Mouse (Mus musculus): ENCODE results near the gene Smim4.

Gene Smim4

DNA sequence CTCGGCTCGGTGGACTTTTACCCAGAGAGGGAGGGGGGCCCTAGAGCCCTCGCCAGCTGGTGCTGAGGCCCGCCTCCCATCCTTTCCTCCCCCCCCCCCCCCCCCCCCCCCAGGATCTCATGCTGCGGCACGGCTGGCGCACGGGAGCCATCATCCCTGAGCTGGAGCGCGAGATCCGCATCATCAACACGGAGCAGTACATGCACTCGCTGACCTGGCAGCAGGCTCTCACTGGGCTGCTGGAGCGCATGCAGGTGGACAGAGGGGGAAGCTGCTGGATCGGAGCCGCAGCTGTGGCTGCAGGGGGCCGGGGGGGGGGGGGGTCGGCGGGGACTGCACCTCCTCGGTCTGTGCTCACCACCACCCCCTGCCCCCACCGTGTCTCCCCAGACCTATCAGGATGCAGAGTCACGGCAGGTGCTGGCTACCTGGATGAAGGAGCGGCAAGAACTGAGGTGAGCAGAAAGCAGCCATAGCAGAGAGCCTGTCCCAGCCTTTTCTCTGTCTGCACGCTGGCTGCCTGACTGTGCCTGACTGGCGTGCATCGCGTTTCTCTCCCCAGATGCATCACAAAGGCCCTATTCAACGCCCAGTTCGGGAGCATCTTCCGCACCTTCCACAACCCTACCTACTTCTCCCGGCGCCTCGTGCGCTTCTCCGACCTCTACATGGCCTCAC is 9.6 kb upstream of the Smim4 start:
- no peak for DNase-seq

DNA sequence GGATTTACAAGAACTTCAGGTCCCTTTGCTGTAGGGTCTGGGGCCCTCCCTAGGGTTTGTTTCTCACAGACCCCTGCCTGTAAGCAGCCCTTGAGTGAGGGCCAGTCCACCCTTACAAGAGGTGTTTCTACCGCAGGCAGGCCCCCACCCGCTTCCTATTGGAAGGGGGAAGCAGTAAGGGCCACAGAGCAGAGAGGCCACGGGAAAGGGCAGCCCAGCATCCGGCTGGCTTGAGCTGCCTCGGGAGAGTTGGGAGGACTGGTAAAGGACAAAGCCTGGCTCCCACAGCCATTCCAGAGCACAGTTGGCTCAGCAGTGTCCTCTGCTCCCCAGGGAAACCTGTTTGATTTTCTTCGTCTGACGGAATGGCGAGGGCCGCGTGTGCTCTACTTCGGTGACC is 9.0 kb upstream of the Smim4 start:
- DNase-seq, result no peak

DNA sequence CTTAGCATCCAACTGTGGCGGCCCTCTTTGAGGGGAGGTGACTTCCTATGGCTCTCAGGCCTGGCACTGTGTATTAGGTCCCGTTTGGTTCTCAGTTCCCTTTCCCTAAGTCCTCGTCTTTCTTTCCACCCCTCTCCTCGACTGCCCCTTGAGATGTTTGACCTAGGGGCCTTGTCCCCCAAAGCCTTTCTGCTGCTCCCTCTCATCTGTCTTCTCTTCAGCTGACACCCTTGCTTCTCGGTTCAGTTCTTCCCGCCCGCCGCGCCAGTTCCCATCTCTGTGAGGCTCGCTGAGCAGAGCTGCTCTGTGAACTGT is 8.5 kb upstream of the Smim4 start:
- no peak for DNase-seq

DNA sequence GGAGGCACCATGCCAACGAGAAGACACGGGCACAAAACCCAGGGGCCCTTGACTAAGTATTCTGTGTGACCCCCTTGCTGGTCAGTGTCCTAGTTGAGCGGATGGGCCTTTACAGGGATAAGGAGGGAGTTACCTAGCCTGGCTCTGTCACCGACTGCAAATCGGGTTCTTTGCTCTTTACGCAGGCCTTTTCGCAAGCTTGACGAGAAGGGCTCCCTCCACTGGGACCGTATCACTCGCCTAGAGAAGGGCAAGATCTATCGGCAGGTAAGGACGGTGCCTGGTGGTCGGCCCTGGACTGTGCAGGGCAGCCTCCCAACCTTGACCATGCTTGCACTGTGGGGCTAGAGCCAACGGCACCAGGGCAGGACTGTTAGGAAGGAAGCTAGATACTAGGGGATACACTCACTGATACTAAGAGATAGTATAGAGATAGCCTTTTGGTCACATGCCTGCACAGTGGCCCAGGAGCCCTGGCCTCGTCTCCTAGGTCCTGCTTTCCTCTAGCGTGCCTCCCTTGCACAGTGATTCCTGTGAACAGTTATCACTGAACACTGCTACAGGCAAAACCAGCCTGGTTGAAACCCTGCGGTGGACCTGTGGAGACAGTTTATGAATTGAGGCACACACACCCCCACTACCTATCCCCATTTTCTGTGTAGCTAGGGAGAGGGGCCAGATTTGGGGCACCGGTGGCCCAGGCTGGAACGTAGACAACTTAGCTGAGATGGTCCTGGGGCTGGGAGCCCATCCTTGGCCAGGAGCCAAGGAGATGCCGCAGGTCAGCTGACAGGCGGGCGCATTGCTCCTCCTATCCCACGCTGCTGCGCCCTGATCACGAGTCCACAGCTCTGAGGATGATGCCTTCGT is 7.9 kb upstream of the Smim4 start:
- no peak for DNase-seq

DNA sequence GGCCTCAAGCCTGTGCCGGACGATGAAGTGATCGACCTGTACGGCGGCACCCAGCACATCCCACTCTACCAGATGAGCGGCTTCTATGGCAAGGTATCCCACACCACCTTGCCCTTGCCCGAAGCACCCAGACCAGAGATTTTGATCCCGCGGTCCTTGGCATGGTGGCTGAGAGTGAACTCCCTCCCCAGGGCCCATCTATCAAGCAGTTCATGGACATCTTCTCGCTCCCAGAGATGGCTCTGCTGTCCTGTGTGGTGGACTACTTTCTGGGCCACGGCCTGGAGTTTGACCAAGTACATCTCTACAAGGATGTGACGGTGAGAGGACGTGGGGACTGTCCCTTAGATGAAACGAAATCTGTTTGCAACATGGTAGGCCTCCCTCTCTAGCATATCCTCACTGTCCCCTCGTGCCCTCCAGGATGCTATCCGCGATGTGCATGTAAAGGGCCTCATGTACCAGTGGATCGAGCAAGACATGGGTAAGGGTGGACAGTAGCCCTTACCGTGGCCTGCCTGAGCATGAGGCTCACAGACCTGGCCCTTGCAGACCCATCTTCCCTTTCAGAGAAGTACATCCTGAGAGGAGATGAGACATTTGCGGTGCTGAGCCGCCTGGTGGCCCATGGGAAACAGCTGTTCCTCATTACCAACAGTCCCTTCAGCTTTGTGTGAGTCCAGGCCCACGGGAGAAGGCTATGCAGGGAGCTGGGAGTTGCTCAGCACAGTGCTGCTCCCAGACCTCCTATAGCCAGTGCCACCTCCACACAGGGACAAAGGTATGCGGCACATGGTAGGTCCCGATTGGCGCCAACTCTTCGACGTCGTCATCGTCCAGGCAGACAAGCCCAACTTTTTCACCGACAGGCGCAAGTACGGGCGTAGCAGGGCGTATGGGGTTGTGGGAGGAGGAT is 7.0 kb upstream of the Smim4 start:
- DNase-seq, result no peak

DNA sequence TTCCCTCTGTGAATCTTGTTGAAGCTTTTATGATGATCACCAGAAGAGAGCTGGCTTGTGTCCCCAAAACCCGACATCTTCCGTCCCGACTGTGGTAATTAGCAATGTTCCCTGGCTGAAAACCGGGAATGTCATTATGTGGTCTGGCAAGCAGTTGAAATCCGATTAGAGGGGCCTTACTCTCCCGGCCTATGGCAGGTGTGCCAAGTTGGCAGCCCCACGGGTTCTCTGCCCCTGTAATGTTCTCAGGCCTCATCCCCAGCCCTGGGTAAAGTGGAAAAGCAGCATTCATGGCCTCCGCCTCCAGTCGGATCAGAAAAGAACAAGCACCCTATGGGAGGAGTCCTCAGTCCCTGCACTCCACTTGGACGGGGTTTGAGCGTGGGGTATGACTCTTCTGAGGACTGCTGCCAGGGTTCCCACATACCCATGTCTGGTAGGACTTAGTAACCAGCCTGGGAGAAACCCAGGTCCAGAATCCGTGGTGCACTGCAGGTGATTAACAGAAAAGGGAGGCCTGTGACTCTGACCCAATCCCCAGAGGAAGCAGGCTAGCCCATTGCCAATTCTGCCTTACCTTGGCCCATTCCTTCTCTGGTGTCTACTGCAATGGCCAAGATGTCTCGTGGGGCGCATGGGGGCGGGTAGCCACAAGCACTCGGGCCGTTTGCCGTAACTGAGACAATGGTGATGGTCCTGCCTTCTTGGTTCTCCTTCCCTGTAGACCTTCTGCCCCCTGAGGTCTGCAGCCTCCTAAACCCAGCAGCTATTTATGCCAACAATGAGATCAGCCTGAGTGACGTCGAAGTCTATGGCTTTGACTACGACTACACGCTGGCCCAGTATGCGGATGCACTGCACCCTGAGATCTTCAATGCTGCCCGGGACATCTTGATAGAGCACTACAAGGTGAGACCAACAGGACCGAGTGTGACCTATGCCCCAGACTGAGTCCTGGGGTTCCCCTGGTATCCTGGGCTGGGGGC is 5.6 kb upstream of the Smim4 start:
- no peak for DNase-seq

GRCm38 (mm10) chr14:31133023-31133665 is 4.4 kb upstream of the Smim4 start:
- DNase-seq, result no peak

DNA sequence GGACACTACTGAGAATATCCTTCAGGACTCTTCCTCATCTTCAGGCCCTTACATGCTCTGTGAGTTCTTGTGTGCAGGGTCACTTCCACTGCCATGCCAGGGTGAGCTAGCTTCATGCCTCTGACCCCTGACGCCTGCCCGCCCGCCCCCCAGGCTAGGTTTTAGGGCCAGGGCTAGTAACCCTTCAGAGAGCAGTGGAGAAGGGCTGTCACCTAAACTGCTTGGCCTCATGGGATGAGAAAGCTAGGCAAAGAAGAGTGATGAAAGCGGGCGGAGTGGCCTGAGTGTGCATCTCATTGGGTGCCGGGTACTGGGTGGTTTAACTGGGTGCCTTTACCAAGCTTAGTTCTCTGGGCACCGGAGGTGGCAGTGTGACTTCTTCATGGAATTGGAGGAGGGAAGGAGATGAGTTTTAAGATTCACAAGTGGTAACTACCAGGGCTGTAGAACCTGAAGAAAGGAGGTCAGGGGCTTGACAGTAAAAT is 3.8 kb upstream of the Smim4 start:
- no peak for DNase-seq

- no peak for DNase-seq
Measured at GRCm38 (mm10) chr14:31132031-31132430, 3.3 kb upstream of the Smim4 start.

GRCm38 (mm10) chr14:31131272-31131821 is 2.6 kb upstream of the Smim4 start:
- no peak for DNase-seq

DNA sequence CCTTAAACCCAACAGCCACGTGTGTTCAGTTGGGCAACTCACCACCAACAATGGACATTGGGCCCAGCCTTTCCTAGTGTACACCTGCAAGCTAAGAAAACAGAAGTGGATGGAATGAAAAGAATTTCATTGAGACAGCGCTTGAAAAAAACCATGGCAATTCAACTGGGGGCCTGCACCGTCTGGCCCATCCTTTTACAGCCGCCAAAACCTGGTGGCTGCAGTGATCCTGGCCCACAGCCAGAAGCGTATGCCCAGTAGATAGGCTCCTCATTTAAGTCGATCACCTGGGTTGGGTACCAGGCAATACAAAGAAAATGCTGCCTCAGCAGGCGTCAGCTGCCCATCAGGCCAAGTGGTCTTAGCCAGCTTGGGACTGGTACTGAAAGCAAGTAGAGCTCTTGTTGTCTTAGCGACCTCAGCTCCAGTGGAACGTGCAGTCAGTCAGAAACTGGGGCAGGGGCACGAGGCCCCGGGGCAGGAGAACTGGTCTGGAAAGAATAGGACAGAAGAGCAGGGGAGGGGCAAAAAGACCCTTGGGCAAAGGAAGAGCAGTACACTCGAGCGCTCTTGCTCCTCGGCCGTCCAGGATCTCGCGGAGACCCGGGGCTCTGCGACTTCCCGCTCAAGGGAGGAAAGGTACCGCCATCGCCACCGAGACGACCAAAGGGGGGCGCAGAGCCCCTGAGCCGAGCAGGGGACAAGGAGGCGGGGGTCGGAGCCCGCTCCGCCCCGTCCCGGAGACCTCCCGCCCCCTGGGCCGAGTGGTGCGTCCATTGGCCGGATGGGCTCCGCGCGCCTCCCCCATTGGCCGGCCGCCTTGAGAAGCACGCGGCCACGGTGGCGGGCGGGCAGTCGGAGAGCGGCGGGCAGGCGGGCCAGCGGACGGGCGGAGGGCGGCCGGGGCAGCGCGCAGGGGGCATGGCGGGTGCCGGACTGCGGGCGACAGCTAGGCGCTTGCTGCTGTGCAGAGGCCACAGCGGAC is 1.8 kb upstream of the Smim4 start, which contains the start of gene Nt5dc2:
Gene Nt5dc2, plus strand, starts transcription at position 818 of the 985 bp plus-strand sequence.
- DNase-seq, result peak; percentile 77

GRCm38 (mm10) chr14:31129326-31130235 is 825 bp upstream of the Smim4 start:
- no peak for DNase-seq

- DNase-seq, result peak; percentile 19
Measured at GRCm38 (mm10) chr14:31128101-31128825, 493 bp downstream of the Smim4 start.

DNA sequence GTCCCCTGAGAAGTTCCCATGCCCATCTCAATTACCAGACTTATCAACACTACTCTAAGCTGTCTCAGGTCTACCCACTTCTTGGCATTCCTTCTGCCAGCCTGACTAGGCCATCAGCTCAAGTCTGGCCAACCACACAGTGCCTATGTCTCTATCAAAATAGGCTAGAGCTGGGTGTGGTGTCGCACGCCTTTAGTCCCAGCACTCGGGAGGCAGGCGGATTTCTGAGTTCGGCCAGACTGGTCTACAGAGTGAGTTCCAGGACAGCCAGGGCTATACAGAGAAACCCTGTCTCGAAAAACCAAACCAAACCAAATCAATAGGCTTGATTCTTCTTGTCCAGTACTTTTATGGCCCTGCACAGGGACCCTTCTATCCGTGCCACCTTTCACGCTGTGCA is 1.9 kb downstream of the Smim4 start:
- no peak for DNase-seq

DNA sequence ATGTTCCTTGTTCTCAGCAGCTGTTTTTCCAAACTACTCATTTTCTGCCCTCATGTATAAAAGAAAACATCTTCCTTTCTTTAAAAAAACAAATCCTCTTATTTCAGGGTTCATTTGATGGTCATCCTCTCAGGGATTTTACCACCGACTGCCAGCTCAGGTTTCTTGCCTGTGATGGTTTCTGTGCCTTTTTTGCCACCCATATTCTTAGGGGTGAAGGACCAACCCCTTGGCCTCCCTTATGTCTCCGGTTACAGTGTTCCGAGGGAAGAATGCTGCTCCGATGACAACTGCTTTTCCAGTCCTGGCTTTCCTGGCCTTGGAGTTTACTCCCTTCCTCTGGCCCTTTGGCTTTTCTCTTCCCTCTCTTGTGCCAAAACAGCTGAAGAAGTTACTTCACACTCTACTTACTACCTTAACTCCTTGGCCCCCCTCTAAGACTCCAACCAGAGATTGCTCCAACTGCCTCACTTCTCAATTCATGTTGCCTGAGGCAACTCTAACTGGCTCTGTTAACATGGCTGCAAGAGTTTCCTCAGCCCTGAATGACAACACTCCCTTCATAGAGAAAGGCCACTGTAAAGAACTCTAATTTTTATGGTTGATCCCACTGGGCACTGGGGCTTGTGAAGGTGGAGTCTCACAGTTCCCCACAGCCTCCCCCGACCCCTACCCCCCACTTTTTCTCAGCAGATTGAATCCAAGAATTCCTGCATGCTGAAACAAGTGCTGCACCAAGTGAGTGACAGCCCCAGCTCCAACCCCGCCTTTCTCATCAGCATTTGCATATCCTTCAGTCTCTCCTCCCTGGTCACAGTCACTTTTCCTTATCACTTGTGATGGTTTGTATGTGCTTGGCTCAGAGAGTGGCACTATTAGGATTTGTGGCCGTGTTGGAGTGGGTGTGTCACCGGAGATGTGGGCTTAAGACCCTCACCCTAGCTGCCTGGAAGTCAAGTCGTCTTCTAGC is 3.4 kb downstream of the Smim4 start:
- DNase-seq, result no peak

DNA sequence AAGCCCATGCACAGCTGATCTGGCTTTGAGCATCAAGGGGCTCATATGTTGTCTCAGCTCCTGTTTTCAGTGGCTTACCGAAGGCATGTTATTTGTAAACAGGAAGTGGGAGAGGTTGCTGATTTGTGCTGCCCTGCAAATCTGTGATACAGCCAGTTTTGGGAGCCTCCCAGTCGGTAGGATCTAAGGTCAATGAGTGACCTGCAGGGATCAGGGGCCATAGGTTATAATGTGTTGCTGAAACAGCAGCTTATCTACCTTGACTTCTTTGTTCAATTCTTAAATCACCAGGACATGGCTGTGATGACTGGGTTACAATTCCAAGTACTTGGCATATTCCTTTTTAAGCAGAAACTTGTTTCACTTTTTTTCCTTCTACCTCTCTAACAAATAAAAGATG is 13.2 kb downstream of the Smim4 start:
- no peak for DNase-seq

DNA sequence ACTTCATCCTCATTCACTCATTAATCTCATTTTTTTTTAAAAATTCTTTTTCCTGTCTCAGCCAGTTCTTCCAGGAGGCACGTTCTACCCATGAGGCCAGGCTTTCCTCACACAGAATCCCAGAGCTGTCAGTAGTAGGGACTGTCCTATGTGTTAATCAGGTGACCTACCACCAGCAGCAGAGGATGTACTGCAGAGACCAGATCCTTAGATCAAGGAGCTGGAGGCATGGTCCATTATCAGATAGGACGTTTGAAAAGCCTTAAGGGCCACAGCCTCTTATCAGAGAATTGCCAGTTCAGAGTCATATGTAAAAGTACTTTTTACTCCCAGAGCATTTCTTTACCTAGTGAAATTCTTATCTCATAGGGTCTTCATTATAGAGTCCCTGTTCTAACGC is 14.7 kb downstream of the Smim4 start:
- DNase-seq, result no peak
